Mouse (Mus musculus) Muller cell, postnatal 12 days (primary cell): ENCODE measurements at regions not wholly inside any gene's neighbourhood (a gene's known extent, or its start where the extent isn't known, plus 50 kb on each side); places are given as distances from the start of the nearest gene placed in this dataset.

Experiments
- DNase-seq: peaks from one replicate; pipeline ENCODE4 v3.0.0-alpha.2; 2015; ENCODE audit errors: inconsistent ontology term

DNA sequence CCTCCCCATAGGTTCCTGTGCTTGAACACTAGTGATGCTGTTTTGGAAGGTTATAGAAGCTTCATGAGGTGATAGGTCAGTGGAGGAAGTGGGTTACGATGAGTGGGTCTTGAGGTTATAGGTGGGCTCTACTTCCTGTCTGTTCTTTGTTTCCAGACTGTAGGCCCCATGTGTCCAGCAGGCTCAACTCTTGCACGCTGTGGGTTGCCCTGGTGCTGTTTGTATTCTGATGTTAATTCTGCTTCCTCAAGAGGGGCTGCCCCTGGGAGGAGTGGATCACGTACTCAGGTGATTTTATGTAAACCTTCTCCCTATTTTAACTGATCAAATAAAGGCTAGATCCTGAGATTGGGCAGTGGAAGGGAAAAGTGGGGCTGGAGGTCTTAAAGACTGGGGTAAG is 60.4 kb upstream of the Rap1gds1 start:
- DNase-seq, result no peak

DNA sequence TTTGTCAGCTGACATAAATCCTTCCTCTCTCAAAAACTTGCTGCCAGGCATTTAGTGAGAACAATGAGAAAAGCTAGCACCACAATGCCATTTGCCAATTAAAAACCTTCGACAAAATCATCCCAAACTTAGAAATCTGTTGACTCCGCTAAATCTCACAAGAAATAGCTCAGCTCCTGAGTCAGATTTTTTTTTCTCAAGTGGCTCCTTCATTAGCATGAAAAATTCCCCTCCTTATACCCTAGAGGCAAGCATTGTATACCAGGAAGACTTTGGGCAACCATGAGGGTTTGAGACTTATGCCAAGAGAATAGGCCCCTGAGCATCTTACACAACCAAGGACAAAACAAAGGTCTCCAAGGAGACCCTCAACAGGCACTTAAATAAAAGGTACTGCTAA is 61.0 kb upstream of the Rap1gds1 start:
- DNase-seq, result no peak

DNA sequence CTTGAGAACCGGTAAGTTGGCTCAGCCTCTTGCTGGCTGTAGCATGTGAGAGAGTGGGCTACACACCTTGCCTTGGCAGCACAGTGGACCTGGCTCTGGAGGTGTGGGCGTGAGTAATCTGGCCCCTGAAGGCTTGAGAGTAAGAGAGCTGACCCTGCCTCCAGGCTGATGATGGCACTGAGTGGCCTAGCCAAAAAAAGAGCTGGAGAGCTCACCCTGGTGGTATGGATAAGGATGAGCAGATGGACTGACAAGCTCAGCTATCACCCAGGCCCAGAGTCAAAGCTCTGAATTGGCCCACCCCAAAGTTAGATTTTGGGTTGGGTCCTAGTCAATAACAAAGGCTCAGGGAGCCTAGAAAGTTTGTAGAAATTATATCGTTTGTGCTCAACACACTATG is 52.8 kb upstream of the Stpg2 start:
- DNase-seq, result no peak

DNA sequence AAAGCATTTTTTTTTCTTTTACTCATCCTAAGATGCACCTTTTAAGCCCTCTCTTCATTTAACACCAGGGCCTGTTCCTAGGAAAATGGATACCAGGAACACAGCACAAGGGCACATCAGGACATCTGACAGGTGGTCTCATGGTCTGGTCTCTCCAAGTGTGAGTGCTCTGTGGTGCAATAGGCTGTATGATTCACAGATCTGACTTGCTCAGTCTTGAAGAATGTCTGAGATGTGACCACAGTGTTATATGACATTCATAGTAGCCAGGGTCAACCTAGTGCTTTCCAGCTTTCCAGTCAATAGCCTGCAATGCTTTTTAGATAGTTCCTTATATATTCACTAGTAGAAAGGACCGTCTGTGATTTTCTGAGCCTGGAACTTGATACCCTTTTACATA is 51.2 kb upstream of the Stpg2 start:
- DNase-seq, result peak; percentile 52
